Mouse (Mus musculus) liver, embryonic 15.5 days (tissue): ENCODE results near the gene Prpf40b. TPM values are rescaled to one million over a fixed set of nuclear protein-coding genes. Genes with fewer than 3 reads are reported as not detected.

Experiments
- ATAC-seq: fragments of 200-750 bp; cut with Nextera tagmentation; 2 replicates; pipeline ENCODE4 v1.8.0; 2017; ENCODE audit warnings: moderate number of reproducible peaks, mild to moderate bottlenecking, moderate library complexity; ENCODE audit not compliant: insufficient read depth
- H3K27ac ChIP-seq: fragments of 300-500 bp; sonication (generic); replicated peaks from 2 replicates; pipeline ENCODE4 v1.5.1; 2015; ENCODE audit warnings: mild to moderate bottlenecking, inconsistent platforms
- H3K27me3 ChIP-seq: fragments of 300-500 bp; sonication (generic); 2 replicates; pipeline ENCODE4 v1.6.1; 2015; ENCODE audit warnings: mild to moderate bottlenecking, inconsistent platforms
- H3K36me3 ChIP-seq: fragments of 300-500 bp; sonication (generic); replicated peaks from 2 replicates; pipeline ENCODE4 v1.6.1; 2015; ENCODE audit warnings: moderate library complexity, mild to moderate bottlenecking, inconsistent platforms
- H3K4me1 ChIP-seq: fragments of 300-500 bp; sonication (generic); replicated peaks from 2 replicates; pipeline ENCODE4 v1.6.1; 2015; ENCODE audit warnings: inconsistent platforms
- H3K4me2 ChIP-seq: fragments of 300-500 bp; sonication (generic); 2 replicates; pipeline ENCODE4 v1.6.1; 2015; ENCODE audit warnings: moderate library complexity, mild to moderate bottlenecking, inconsistent platforms
- H3K4me3 ChIP-seq: fragments of 300-500 bp; sonication (generic); replicated peaks from 2 replicates; pipeline ENCODE4 v1.5.1; 2015; ENCODE audit warnings: mild to moderate bottlenecking, inconsistent platforms
- H3K9ac ChIP-seq: fragments of 300-500 bp; sonication (generic); 2 replicates; pipeline ENCODE4 v1.6.1; 2015; ENCODE audit warnings: moderate library complexity, mild to moderate bottlenecking, inconsistent platforms
- H3K9me3 ChIP-seq: fragments of 300-500 bp; sonication (generic); replicated peaks from 2 replicates; pipeline ENCODE4 v1.6.1; 2016; ENCODE audit warnings: inconsistent platforms
- WGBS: fragments of 180-500 bp; shearing (Covaris S2); methylation state at CpG from one replicate; pipeline ENCODE4 v1.1.7; 2015; ENCODE audit warnings: mixed read lengths; ENCODE audit not compliant: insufficient replicate concordance; 5-methylcytosine and 5-hydroxymethylcytosine counted together
- polyA plus RNA-seq: library from polyadenylated mRNA; unstranded; fragments of >200 nt; fragmentation: Nextera tagmentation; extraction: Ambion mirVana; gene quantifications from 2 replicates; pipeline ENCODE4 v1.2.1, GENCODE M21; 2015

The Prpf40b gene
- polyA plus RNA-seq, 1 experiment from 2014 or later: 6.6 TPM

DNA sequence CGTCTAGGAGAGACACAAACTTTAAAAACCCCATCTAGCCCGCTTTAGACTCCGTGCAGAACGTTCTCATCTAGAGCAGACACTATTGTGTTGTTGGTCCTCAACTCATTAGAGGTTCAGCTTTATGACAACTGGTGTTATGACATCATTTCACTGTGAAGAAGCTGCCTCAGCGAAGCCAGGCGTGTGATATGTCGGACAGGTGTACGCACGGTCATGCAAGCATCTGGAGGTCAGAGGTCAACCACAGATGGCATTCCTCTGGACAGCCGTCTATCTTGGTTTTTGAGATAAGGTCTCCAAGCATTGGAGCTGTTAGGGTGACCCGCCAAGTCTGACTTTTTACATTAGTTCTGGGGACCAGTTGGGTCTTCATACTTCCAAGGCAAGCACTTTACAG, 4.3 kb upstream of the Prpf40b start:
- ATAC-seq: no peak
- Histone ChIP-seq H3K9ac (no peak overlapping the region), H3K9me3 (no peaks in the 10 kb centered on the region), H3K27ac (no peak overlapping the region), H3K27me3 (peaks cover 15% of the 10 kb centered on the region), H3K4me3 (no peak overlapping the region), H3K4me2 (no peak overlapping the region), H3K4me1 (peaks cover 19% of the 10 kb centered on the region), H3K36me3 (no peaks in the 10 kb centered on the region)
- 73% methylated on average over 11 of the region's 11 CpGs for WGBS

DNA sequence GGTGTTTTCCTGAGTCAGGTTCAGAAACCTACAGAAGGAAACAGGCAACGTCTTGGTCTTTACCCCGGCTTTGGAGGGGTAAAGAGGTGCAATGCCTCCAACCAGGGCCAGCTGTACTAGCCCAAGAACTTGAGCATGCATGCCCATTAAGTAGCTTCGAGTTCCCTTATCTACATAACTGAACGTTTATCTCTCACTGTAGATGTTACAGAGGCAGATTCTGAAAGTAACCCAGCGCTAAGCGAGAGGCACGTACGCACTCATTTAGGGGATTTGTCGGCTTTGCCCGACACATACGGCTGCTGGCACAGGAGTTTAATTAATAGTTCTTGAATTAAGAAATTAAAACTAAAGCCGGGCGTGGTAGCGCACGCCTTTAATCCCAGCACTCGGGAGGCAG, 600 bp upstream of the Prpf40b start:
- Histone ChIP-seq H3K4me1 (peaks cover 25% of the 10 kb centered on the region), H3K27ac (0 out of 2 replicates have a peak overlapping the region, but pooled peaks have one; percentile 59), H3K27me3 (peaks cover 15% of the 10 kb centered on the region), H3K9ac (peak overlapping the region; percentile 51), H3K4me3 (peak overlapping the region; percentile 68), H3K9me3 (no peaks in the 10 kb centered on the region), H3K36me3 (no peaks in the 10 kb centered on the region), H3K4me2 (peak overlapping the region; percentile 81)
- ATAC-seq: no peak
- 5% methylated on average over 16 of the region's 16 CpGs for WGBS

DNA sequence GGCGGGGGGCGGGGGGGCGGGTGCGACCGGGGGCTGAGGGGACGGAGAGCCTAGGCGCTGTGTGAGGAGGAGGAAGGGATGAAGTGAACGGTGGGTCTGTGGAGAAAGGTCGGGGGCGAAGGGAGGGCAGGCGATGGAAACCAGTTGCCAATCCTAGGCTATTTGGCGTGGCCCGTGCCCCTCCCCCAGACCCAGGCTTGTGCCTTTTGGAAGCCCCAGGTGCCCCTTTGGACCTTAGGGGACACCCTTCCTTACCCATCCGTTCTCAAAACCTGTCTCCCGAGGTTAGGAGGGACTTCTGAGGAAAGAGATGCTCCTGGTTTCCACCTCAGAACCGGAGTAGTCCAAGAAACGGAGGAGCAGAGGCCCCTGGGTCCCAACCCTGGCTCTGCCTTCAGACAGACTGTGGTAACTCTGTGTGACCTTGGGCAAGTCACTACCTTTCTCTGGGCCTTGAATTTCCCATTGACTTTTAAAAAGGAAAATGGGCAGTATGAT, 646 bp downstream of the Prpf40b start, which contains the start of gene Fam186b:
TSS of gene Fam186b (minus strand) at position 405 of the 498 bp plus-strand sequence.
- peak within 1 kb of the TSS; percentile 51 for H3K9ac ChIP-seq
- H3K4me3 ChIP-seq: peak within 1 kb of the TSS; percentile 68
- H3K27ac ChIP-seq: peak within 1 kb of the TSS; percentile 59
- H3K27me3 ChIP-seq: peaks cover 15% of the 10 kb centered on the region
- WGBS: 3% methylated on average over 17 of the region's 17 CpGs
- H3K4me2 ChIP-seq: peak within 1 kb of the TSS; percentile 81
- no peaks in the 10 kb centered on the region for H3K9me3 ChIP-seq
- H3K36me3 ChIP-seq: no peaks in the 10 kb centered on the region
- peaks cover 25% of the 10 kb centered on the region for H3K4me1 ChIP-seq
- ATAC-seq: no peak

DNA sequence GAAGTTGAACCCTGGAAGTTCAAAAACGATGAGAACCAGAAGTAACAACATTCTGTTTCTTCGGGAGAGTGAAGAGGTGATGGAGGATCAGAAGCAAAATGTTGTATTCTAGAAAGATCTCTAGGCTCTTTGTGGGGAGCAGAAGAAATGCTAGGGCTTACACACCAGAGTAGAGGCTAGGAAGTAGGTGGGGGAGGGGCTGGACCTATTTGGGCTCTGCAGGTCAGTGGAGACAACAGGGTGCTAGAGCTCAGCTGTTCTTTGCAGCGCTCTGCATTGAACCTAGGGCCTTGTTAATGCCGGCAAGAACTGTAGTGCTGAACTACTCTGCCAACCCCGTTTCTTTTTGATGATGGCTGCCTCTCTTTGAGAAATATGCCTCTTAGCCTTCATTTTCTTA, 1.3 kb downstream of the Prpf40b start:
- ATAC-seq: no peak
- Histone ChIP-seq H3K27ac (no peak overlapping the region), H3K27me3 (peaks cover 15% of the 10 kb centered on the region), H3K4me1 (peaks cover 25% of the 10 kb centered on the region), H3K36me3 (no peaks in the 10 kb centered on the region), H3K9ac (no peak overlapping the region), H3K9me3 (no peaks in the 10 kb centered on the region), H3K4me2 (peak overlapping the region; percentile 81; the same call in 1 of the 2 replicates), H3K4me3 (no peak overlapping the region)
- WGBS: 47% methylated on average over 5 of the region's 5 CpGs

DNA sequence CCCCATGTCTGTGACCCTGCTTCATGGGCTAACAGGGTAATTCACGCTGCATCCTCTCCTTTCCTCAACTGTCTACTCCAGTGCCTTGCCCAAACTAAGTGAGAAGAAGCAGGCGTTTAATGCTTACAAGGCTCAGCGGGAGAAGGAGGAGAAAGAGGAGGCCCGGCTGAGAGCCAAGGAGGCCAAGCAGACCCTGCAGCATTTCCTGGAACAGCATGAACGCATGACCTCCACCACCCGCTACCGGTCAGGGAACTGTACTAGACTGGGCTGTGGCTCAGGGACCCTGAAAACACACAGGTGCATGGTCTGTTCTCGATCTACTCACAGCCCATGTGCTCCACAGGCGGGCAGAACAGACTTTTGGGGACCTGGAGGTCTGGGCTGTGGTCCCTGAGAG, 12.6 kb downstream of the Prpf40b start:
- no peak overlapping the region for H3K4me3 ChIP-seq
- no peak for ATAC-seq
- H3K4me2 ChIP-seq: no peak overlapping the region
- no peak overlapping the region for H3K27ac ChIP-seq
- H3K9me3 ChIP-seq: no peaks in the 10 kb centered on the region
- no peaks in the 10 kb centered on the region for H3K27me3 ChIP-seq
- H3K9ac ChIP-seq: no peak overlapping the region
- peaks cover 7% of the 10 kb centered on the region; the same call in 1 of the 2 replicates for H3K36me3 ChIP-seq
- whole genome bisulfite sequencing: 72% methylated on average over 9 of the region's 9 CpGs
- no peaks in the 10 kb centered on the region for H3K4me1 ChIP-seq

DNA sequence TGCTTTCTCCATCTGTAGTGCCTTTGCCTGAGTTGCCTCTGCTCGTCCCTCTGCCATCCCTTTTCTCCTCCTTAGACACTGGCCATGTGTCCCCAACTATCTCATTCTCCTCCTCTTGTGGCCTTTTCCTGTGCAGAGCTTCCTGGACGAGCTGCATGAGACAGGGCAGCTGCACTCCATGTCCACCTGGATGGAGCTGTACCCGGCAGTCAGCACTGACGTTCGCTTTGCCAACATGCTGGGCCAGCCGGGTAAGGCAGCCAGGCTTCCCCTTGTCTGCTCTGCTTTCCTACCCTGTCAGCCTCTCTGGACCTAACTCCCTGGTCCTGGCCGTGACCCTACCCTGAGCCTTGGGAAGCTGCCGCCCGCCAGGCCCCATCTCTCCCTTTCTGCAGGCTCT, 14.7 kb downstream of the Prpf40b start:
- WGBS: 74% methylated on average over 9 of the region's 9 CpGs
- H3K36me3 ChIP-seq: peaks cover 7% of the 10 kb centered on the region; the same call in 1 of the 2 replicates
- no peak for ATAC-seq
- no peak overlapping the region for H3K4me3 ChIP-seq
- H3K9ac ChIP-seq: no peak overlapping the region
- no peak overlapping the region for H3K27ac ChIP-seq
- no peaks in the 10 kb centered on the region for H3K9me3 ChIP-seq
- no peaks in the 10 kb centered on the region for H3K27me3 ChIP-seq
- H3K4me2 ChIP-seq: no peak overlapping the region
- no peaks in the 10 kb centered on the region for H3K4me1 ChIP-seq

DNA sequence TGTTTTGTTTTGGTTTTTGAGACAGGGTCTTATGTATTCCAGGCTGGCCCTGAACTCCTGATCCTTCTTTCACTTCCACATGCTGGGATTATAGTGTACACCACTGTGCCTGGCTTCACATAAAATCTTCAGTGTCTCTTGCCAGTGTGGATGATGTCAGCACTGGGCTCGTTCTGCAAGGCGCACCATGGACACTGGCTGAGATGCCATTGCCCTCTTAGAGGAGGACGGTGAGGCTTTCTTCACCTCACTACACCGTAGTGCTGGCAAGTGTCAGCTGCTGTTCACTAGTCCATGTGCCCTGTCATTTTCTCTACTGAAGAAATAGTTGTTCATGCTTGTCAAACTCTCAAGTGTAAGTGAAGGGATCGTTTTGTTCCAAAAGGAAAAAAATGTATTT, 15.7 kb downstream of the Prpf40b start:
- Histone ChIP-seq H3K9ac (no peak overlapping the region), H3K27ac (no peak overlapping the region), H3K4me2 (no peak overlapping the region), H3K27me3 (no peaks in the 10 kb centered on the region), H3K9me3 (no peaks in the 10 kb centered on the region), H3K4me3 (no peak overlapping the region), H3K4me1 (no peaks in the 10 kb centered on the region), H3K36me3 (peaks cover 4% of the 10 kb centered on the region; the same call in 1 of the 2 replicates)
- no peak for ATAC-seq
- 82% methylated on average over 5 of the region's 5 CpGs for WGBS

DNA sequence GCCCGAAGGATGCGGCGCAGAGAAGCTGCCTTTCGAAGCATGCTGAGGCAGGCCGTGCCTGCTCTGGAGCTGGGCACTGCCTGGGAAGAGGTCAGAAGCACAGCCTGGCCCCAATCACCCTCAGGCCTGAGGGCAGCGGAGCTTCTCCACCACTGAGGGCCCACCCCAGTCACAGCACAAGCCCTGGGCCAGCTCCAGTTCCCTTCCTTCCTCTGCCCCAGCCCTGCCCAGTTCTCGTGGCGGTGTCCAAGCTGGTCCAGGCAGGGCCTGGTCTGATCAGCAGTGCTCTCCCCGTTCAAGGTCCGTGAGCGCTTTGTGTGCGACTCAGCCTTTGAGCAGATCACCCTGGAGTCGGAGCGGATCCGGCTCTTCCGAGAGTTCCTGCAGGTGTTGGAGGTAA, 20.0 kb downstream of the Prpf40b start:
- Histone ChIP-seq H3K4me3 (no peak overlapping the region), H3K27me3 (no peaks in the 10 kb centered on the region), H3K4me2 (no peak overlapping the region), H3K4me1 (peaks cover 7% of the 10 kb centered on the region; the same call in 1 of the 2 replicates), H3K36me3 (peaks cover 8% of the 10 kb centered on the region; the same call in 1 of the 2 replicates), H3K9ac (no peak overlapping the region), H3K27ac (no peak overlapping the region), H3K9me3 (no peaks in the 10 kb centered on the region)
- WGBS: 84% methylated on average over 16 of the region's 16 CpGs
- ATAC-seq: 0 out of 2 replicates have a peak, but pooled peaks have one; percentile 12

DNA sequence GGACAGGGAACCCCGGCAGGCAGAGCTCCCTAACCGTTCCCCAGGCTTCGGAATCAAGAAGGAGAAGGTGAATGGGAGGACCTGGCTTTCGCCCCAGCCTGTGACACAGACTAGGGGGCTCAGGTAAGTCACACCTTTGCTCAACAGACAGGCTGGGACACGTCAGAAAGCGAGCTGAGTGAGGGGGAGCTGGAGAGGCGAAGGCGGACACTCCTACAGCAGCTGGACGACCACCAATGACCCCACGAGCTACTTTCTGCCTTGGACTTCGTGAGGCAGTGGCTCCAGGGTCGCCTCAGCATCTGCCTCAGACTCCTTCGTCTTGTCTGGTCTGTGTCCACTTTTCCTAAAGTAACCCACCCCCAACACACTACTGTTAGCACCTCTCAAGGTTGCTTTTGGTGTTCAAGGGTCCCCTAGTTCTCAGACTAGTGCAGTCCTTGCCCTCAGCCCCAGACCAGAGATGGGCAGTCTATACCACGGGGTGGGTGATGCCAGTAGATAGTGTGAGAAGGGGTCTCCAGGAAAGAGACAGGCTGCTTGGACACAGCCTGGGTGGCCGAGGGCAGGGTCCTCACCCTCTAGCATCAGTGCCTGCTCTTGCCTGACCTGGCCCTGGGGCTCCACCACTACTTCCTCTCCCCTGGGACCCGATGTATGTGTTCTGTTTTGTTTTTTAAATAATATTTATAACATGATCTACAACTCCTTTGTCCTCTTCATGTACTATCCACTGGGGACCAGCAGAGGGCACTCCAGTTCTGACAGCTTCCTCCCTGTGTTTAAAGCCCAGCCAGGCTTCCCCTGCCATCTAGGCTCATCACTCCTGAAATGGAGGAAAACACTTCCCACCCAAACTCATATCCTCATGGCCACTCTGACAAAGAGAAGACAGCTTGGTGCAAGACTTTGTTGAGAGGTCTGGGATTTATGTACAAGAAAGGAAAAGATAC, 21.7 kb downstream of the Prpf40b start:
- WGBS: 61% methylated on average over 16 of the region's 16 CpGs
- no peaks in the 10 kb centered on the region for H3K27me3 ChIP-seq
- H3K36me3 ChIP-seq: 0 out of 2 replicates have a peak, but pooled peaks cover 12% of the 10 kb centered on the region
- no peaks in the 10 kb centered on the region for H3K9me3 ChIP-seq
- H3K4me1 ChIP-seq: peaks cover 7% of the 10 kb centered on the region; the same call in 1 of the 2 replicates
- H3K9ac ChIP-seq: no peak overlapping the region
- no peak for ATAC-seq
- no peak overlapping the region for H3K27ac ChIP-seq
- no peak overlapping the region for H3K4me3 ChIP-seq
- H3K4me2 ChIP-seq: no peak overlapping the region

DNA sequence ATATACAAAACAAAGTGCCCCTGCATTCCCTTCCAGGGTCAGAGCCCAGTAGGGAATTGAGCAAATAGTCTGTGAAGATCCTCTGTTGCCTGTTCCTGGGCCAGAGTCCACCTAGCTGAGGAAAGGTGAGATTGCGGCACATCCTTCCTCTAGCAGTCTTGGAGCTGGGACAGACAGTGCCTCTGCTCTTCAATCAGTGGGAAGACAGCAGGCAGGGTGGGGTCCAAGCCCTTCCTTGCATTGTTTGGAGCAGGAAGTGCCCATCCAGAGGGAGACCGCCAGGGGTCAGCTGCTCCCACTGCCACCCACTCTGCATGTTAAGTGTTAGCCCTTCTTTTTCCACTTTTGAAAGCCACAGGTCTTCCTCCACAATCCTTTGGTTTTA, 22.4 kb downstream of the Prpf40b start:
- no peak for ATAC-seq
- Histone ChIP-seq H3K9ac (no peak overlapping the region), H3K9me3 (no peaks in the 10 kb centered on the region)

DNA sequence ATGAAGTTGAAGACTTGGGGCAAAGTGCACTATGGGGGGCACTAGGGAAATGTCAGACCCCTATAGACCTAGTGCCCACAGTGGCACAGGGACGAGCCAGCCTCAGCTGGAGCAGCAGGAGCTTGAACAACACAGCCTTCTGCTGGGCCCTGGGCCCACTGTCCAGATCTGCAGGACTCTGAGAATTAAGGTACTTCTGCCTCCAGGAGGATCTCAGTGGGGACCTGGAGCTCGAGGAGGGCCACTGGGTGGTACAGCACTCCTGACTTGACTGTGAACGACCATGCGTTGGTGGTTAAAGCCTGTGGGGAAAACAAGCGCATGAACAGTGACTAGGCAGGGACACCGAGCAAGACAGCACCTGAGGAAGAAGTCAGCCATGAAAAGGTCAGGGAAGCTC, 23.2 kb downstream of the Prpf40b start:
- 67% methylated on average over 6 of the region's 6 CpGs for WGBS
- H3K36me3 ChIP-seq: peaks cover 22% of the 10 kb centered on the region
- H3K4me2 ChIP-seq: no peak overlapping the region
- H3K9ac ChIP-seq: no peak overlapping the region
- ATAC-seq: no peak
- peaks cover 7% of the 10 kb centered on the region; the same call in 1 of the 2 replicates for H3K4me1 ChIP-seq
- 0 out of 2 replicates have a peak overlapping the region, but pooled peaks have one; percentile 3 for H3K27ac ChIP-seq
- no peaks in the 10 kb centered on the region for H3K27me3 ChIP-seq
- H3K9me3 ChIP-seq: no peaks in the 10 kb centered on the region
- H3K4me3 ChIP-seq: no peak overlapping the region

More for the DNA sequence above, 22.4 kb downstream of the Prpf40b start:
- peaks cover 16% of the 10 kb centered on the region; the same call in 1 of the 2 replicates for H3K36me3 ChIP-seq
- 58% methylated on average over 2 of the region's 2 CpGs for WGBS
- H3K4me3 ChIP-seq: no peak overlapping the region
- no peaks in the 10 kb centered on the region for H3K27me3 ChIP-seq
- H3K4me2 ChIP-seq: no peak overlapping the region
- H3K4me1 ChIP-seq: peaks cover 7% of the 10 kb centered on the region; the same call in 1 of the 2 replicates
- no peak overlapping the region for H3K27ac ChIP-seq
